Mouse (Mus musculus) bone marrow macrophage, adult 2 months (primary cell): Measurements from ENCODE around the gene Npr3.

Experiments
- CTCF ChIP-seq: IDR thresholded peaks from 2 replicates; pipeline ENCODE4 v1.5.1; 2012; ENCODE audit warnings: low read depth, mild to moderate bottlenecking, low read length, moderate library complexity
- POLR2A ChIP-seq: IDR thresholded peaks from 2 replicates; pipeline ENCODE4 v1.6.1; 2012; ENCODE audit warnings: mild to moderate bottlenecking, low read depth, low read length, borderline replicate concordance

DNA sequence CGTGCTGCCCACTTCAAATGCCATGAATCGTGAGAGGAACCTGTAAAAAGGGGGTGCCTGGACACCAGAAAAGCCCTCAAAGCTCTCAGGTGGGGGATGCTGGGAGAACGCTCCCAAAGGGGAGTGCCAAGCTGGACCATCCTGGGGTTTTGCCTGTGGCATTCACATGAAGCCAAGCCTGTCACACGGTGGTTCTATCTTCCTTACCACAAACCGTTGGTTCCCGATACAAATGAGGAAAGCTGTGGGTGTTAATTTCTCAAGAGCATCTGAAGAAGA lies 43.6 kb downstream of the Npr3 start:
- TF ChIP-seq POLR2A = no peak
- no peak for TF ChIP-seq CTCF
